Mouse (Mus musculus) embryonic fibroblast, embryonic 13.5 days (primary cell): ENCODE data around the gene Npas1.

Experiments
- CTCF ChIP-seq: IDR thresholded peaks from 2 replicates; pipeline ENCODE4 v1.5.1; 2011; ENCODE audit warnings: mild to moderate bottlenecking, control low read depth, low read length, moderate library complexity, borderline replicate concordance; ENCODE audit not compliant: insufficient read depth
- POLR2A ChIP-seq: IDR thresholded peaks from 2 replicates; pipeline ENCODE4 v1.6.1; 2011; ENCODE audit warnings: low read depth, mild to moderate bottlenecking, control low read depth, low read length, moderate library complexity

GRCm38 (mm10) chr7:16492211-16492610 is 14.7 kb upstream of the Npas1 start:
- TF ChIP-seq CTCF, result no peak
- no peak for TF ChIP-seq POLR2A
